Comparison of ENCODE assay signal across 6 mouse cellular contexts in genomic region chr9:33169093-33169492, GRCm38 (mm10).
DNase-seq lines count a peak whose midpoint lies in the region; ATAC-seq and TF ChIP-seq lines count a peak whose summit lies in the region.
"Not testable (repeated sequence)": the region's sequence is repeated elsewhere in the genome, so short reads cannot be mapped to it uniquely, and the experiment has no call there.

No protein-coding gene starts in this region.

- not testable (repeated sequence) for H3K9ac ChIP-seq in CH12.LX (ENCODE audit: insufficient read depth, low read depth)

- DNase-seq in 3T3-L1 (ENCODE audit: low read depth, low spot score) (peak; percentile 46), CH12.LX (ENCODE audit: extremely low read depth) (peak; percentile 42)
- DNase-seq in splenic B cell, adult 2 months (ENCODE audit: low read depth, low spot score) = peak; percentile 13

- not testable (repeated sequence) for H3K79me2 ChIP-seq in CH12.LX (replicated peaks; ENCODE audit: control insufficient read depth, extremely low read depth, insufficient read depth, poor library complexity, severe bottlenecking)

- not testable (repeated sequence) for H3K36me3 ChIP-seq in CH12.LX (replicated peaks in 1 of 2; ENCODE audit: control insufficient read depth in 1 of 2, insufficient read depth in 1 of 2, low read length in 1 of 2); splenic B cell, adult 2 months (ENCODE audit: control insufficient read depth, insufficient read depth, low read length, poor library complexity, severe bottlenecking)

- not testable (repeated sequence) for H3K9me3 ChIP-seq in CH12.LX (replicated peaks; ENCODE audit: low read length)

- not testable (repeated sequence) for H3K4me1 ChIP-seq in CH12.LX (ENCODE audit: control insufficient read depth in 1 of 2, insufficient read depth in 2 of 2)

- not testable (repeated sequence) for H3K27me3 ChIP-seq in CH12.LX (replicated peaks); splenic B cell, adult 2 months (ENCODE audit: control insufficient read depth, insufficient read depth, low read length, poor library complexity, severe bottlenecking)

- TF ChIP-seq RAD21 in CH12.LX (IDR thresholded peaks at IDR 0.05; ENCODE audit: low read depth, low read length) = not testable (repeated sequence)

- dilution Hi-C loops in CH12.LX (cut with MboI; ENCODE audit: extremely low pct_ligation_motif_present, extremely low pct_unique_long_range_greater_than_20kb, low sequenced_read_pairs) = not testable (repeated sequence)

- H3K4me3 ChIP-seq in CH12.LX (replicated peaks in 1 of 3; ENCODE audit: low read depth in 2 of 3, low read length in 2 of 3, poor library complexity in 1 of 3) = not testable (repeated sequence)

- TF ChIP-seq EP300 in CH12.LX (IDR thresholded peaks at IDR 0.05; ENCODE audit: low read length) = peak; percentile 39; the same call in 1 of the 2 replicates

- ATAC-seq in common myeloid progenitor, adult 5-6 weeks (replicated peaks; ENCODE audit: low read depth, poor library complexity, severe bottlenecking) = peak; percentile 69
- peak; percentile 45 to 65; a peak in 1 of 4 replicates for ATAC-seq in hematopoietic stem cell, adult 5-6 weeks (replicated peaks in 1 of 2; ENCODE audit: insufficient read depth in 1 of 2, low FRiP score in 2 of 2, low TSS enrichment in 1 of 2, low read depth in 1 of 2, poor library complexity in 2 of 2, severe bottlenecking in 2 of 2)
- peak; percentile 73 for ATAC-seq in megakaryocyte progenitor cell, adult 5-6 weeks (replicated peaks; ENCODE audit: poor library complexity)

- not testable (repeated sequence) for H3K4me2 ChIP-seq in CH12.LX (ENCODE audit: insufficient read depth, low read depth, poor library complexity, severe bottlenecking)

- TF ChIP-seq POLR2A in CH12.LX (IDR thresholded peaks at IDR 0.05; ENCODE audit: low read depth, low read length) = not testable (repeated sequence)

- TF ChIP-seq CTCF in CH12.LX (conservative IDR thresholded peaks at IDR 0.05 in 1 of 2, IDR thresholded peaks at IDR 0.05 in 1 of 2; ENCODE audit: low read depth in 2 of 2, low read length in 2 of 2) = not testable (repeated sequence)

- in situ Hi-C loops in CH12.LX (cut with MboI; ENCODE audit: low pct_ligation_motif_present, low pct_unique_long_range_greater_than_20kb, low sequenced_read_pairs) = not testable (repeated sequence)

- H3K27ac ChIP-seq in CH12.LX (ENCODE audit: insufficient read depth, low read depth) = not testable (repeated sequence)

TF ChIP-seq in CH12.LX, 34 proteins besides CTCF, POLR2A, EP300 and RAD21:
- TF ChIP-seq BHLHE40 (IDR thresholded peaks at IDR 0.05; ENCODE audit: low read depth, low read length) = 0 out of 2 replicates have a peak, but pooled peaks have one; percentile 9
- peak; percentile 38; the same call in 1 of the 2 replicates for TF ChIP-seq IRF4 (IDR thresholded peaks at IDR 0.05; ENCODE audit: low read depth, low read length)
- TF ChIP-seq MEF2A (IDR thresholded peaks at IDR 0.05; ENCODE audit: borderline replicate concordance, low read depth, low read length) = peak; percentile 24; the same call in 1 of the 2 replicates
